Mouse (Mus musculus) right cerebral cortex, adult 18-20 months (tissue): ENCODE measurements around the gene Hmga2.
A peak's percentile ranks its signal among the peaks of the same experiment; 100 is the strongest.

Source experiments
- DNase-seq: peaks from one replicate; pipeline ENCODE4 v3.0.0; 2022; ENCODE audit warnings: mixed read lengths

Gene Hmga2

GRCm38 (mm10) chr10:120472606-120473005 lies 3.7 kb downstream of the Hmga2 start:
- DNase-seq: no peak

GRCm38 (mm10) chr10:120465121-120465520 lies 11.1 kb downstream of the Hmga2 start:
- DNase-seq: no peak

- DNase-seq: no peak
Measured at GRCm38 (mm10) chr10:120461769-120462168, 14.5 kb downstream of the Hmga2 start.

GRCm38 (mm10) chr10:120461301-120461700 lies 15.0 kb downstream of the Hmga2 start:
- DNase-seq: no peak

GRCm38 (mm10) chr10:120458866-120459265 lies 17.4 kb downstream of the Hmga2 start:
- no peak for DNase-seq

GRCm38 (mm10) chr10:120449661-120450284 lies 26.5 kb downstream of the Hmga2 start:
- DNase-seq: no peak

GRCm38 (mm10) chr10:120446799-120447198 lies 29.5 kb downstream of the Hmga2 start:
- no peak for DNase-seq

GRCm38 (mm10) chr10:120446206-120446605 lies 30.1 kb downstream of the Hmga2 start:
- DNase-seq: no peak

GRCm38 (mm10) chr10:120444463-120445070 lies 31.7 kb downstream of the Hmga2 start:
- DNase-seq: no peak

- no peak for DNase-seq
Measured at GRCm38 (mm10) chr10:120443757-120444311, 32.4 kb downstream of the Hmga2 start.

- DNase-seq: no peak
Measured at GRCm38 (mm10) chr10:120441254-120441653, 35.0 kb downstream of the Hmga2 start.

- DNase-seq: no peak
Measured at GRCm38 (mm10) chr10:120434433-120434832, 41.8 kb downstream of the Hmga2 start.

- no peak for DNase-seq
Measured at GRCm38 (mm10) chr10:120433463-120433815, 42.8 kb downstream of the Hmga2 start.

GRCm38 (mm10) chr10:120432731-120433462 lies 43.4 kb downstream of the Hmga2 start:
- no peak for DNase-seq

- DNase-seq: no peak
Measured at GRCm38 (mm10) chr10:120432081-120432480, 44.2 kb downstream of the Hmga2 start.

- DNase-seq: no peak
Measured at GRCm38 (mm10) chr10:120431435-120431834, 44.8 kb downstream of the Hmga2 start.

GRCm38 (mm10) chr10:120430422-120430821 lies 45.8 kb downstream of the Hmga2 start:
- no peak for DNase-seq

GRCm38 (mm10) chr10:120429758-120430259 lies 46.5 kb downstream of the Hmga2 start:
- no peak for DNase-seq

- DNase-seq: no peak
Measured at GRCm38 (mm10) chr10:120429199-120429551, 47.1 kb downstream of the Hmga2 start.

- peak; percentile 20 for DNase-seq
Measured at GRCm38 (mm10) chr10:120428430-120429198, 47.7 kb downstream of the Hmga2 start.

- DNase-seq: no peak
Measured at GRCm38 (mm10) chr10:120426086-120426610, 50.1 kb downstream of the Hmga2 start.

GRCm38 (mm10) chr10:120424015-120424414 lies 52.3 kb downstream of the Hmga2 start:
- no peak for DNase-seq

GRCm38 (mm10) chr10:120423256-120423655 lies 53.0 kb downstream of the Hmga2 start:
- no peak for DNase-seq
